Mouse (Mus musculus): ENCODE measurements around the gene Rcan1. TPM values are rescaled to one million over a fixed set of nuclear protein-coding genes. Genes with fewer than 3 reads are reported as not detected.

Rcan1 gene
- polyA plus RNA-seq, 1 experiment from 2014 or later, result 32.3 TPM

DNA sequence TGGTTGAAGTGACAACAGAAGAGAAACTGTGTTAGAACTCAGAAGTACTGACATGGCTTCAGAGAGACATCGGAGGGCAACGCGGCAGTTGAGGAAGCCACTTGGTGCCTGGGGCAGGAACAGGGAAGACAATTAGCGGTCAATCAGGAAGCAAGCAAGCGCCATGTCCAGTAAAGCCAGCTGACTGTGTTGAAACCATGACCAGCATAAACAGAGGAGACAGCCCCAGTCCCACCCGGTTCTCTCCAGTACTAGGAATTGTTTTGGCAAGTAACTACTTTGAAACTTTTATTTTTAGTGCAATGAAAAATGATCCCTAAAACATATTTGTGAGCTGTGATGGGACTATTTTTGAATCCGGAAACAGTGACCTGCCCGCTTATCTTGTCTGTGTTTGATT lies 39.9 kb downstream of the Rcan1 start:
- Histone ChIP-seq H3K4me3 (replicated peaks) (no peak overlapping the region), H3K9ac (replicated peaks) (no peak overlapping the region), H3K36me3 (peaks cover 9% of the 10 kb centered on the region; the same call in 1 of the 2 replicates), H3K4me1 (replicated peaks) (peaks cover 31% of the 10 kb centered on the region), H3K27me3 (no peaks in the 10 kb centered on the region), H3K9me3 (no peaks in the 10 kb centered on the region), H3K4me2 (no peak overlapping the region), H3K27ac (no peak overlapping the region)
- 92% methylated on average over 8 of the region's 8 CpGs for WGBS
- ATAC-seq (ENCODE audit: insufficient number of reproducible peaks, insufficient read depth, low FRiP score, low TSS enrichment, low read depth), result no peak

DNA sequence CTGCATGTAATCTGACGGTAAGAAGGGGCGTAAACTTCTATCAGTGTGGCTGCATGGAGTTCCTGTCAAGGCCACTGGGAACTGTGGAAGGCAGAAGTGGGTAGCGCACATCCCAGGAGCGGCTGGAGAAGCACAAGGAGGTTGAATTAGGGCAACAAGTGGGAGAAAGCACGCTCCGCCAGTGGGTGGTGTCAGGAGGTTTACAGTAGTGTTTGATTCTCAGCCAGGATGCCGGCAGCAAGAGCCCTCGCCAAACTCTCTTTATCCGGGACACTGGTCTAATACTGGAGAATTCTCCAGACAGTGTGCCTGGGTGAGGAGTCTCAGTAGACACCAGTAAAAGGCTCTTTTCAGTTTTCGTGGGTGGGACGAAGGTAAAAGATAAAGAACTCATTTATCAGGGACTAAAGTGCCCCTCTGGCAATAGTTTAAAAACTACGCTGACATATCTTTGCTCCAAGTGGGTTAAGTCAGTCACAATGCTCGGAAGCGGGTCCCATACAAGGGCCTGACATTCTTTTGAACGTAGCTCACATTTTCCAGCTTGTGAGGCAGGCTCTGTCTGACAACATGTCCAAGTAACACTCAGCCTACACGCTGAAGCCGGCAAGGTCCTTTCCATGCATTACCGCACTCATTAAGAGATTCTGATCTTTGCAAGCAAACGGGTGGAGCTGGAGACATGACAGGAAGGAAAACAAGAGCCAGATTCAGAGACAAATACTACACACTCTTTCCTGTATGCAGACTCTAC lies 42.3 kb downstream of the Rcan1 start:
- no peak overlapping the region for H3K9ac ChIP-seq (replicated peaks)
- H3K4me3 ChIP-seq (replicated peaks), result no peak overlapping the region
- WGBS, result 66% methylated on average over 19 of the region's 19 CpGs
- H3K27me3 ChIP-seq, result no peaks in the 10 kb centered on the region
- no peak overlapping the region for H3K4me2 ChIP-seq
- no peak for ATAC-seq (ENCODE audit: insufficient number of reproducible peaks, insufficient read depth, low FRiP score, low TSS enrichment, low read depth)
- peaks cover 5% of the 10 kb centered on the region; the same call in 1 of the 2 replicates for H3K36me3 ChIP-seq
- H3K9me3 ChIP-seq, result no peaks in the 10 kb centered on the region
- peak overlapping the region; percentile 50; the same call in 1 of the 2 replicates for H3K27ac ChIP-seq
- peaks cover 48% of the 10 kb centered on the region for H3K4me1 ChIP-seq (replicated peaks)

DNA sequence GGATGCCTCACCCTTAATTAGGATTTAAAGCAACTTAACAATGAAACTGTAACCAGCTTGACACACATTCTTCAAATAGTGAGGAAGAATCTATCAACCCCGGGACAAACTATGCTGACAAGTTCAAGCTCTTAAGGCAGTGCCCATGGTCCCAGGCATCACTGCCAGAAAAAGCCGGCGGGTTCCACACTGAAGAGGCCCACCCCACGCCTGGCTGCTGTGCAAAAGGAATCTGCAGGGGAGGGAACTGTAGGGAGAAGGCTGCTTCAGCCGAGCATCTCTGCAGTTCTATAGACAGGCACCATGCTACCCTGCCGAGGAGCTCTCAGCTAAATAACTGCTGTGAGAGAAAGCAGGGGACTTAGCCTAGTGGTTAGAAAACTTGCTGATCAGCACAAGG lies 44.0 kb downstream of the Rcan1 start:
- H3K27me3 ChIP-seq, result no peaks in the 10 kb centered on the region
- no peak overlapping the region for H3K4me2 ChIP-seq
- H3K36me3 ChIP-seq, result peaks cover 5% of the 10 kb centered on the region; the same call in 1 of the 2 replicates
- 58% methylated on average over 6 of the region's 6 CpGs for WGBS
- no peak overlapping the region for H3K9ac ChIP-seq (replicated peaks)
- no peaks in the 10 kb centered on the region for H3K9me3 ChIP-seq
- no peak for ATAC-seq (ENCODE audit: insufficient number of reproducible peaks, insufficient read depth, low FRiP score, low TSS enrichment, low read depth)
- H3K4me1 ChIP-seq (replicated peaks), result peaks cover 64% of the 10 kb centered on the region
- no peak overlapping the region for H3K4me3 ChIP-seq (replicated peaks)
- no peak overlapping the region for H3K27ac ChIP-seq

GRCm38 (mm10) chr16:92425875-92426274 lies 44.8 kb downstream of the Rcan1 start:
- Histone ChIP-seq H3K4me3 (replicated peaks) (no peak overlapping the region), H3K4me2 (no peak overlapping the region), H3K4me1 (replicated peaks) (peaks cover 73% of the 10 kb centered on the region), H3K27me3 (no peaks in the 10 kb centered on the region), H3K9me3 (no peaks in the 10 kb centered on the region), H3K9ac (replicated peaks) (no peak overlapping the region), H3K36me3 (no peaks in the 10 kb centered on the region), H3K27ac (no peak overlapping the region)
- 68% methylated on average over 11 of the region's 11 CpGs for WGBS
- no peak for ATAC-seq (ENCODE audit: insufficient number of reproducible peaks, insufficient read depth, low FRiP score, low TSS enrichment, low read depth)

DNA sequence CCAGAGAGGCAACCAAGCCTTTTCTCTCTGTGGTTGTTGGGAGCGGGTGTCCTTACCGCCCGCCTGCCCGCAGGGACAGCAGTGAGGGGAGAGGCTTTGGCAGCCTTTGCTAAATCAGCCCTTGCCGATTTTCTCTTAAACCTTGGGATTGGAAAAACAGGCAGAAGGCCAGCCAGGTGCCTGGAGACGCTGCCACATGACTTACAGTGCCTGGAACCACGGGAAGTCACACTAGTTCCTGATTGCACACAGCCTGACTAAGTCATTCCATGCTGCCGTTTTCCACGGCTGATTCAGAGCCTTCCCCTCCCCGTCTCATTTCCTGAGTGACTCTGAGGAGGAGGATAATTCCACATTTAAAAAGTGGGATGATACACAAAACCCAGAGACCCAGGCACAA lies 47.3 kb downstream of the Rcan1 start:
- peak overlapping the region; percentile 88 for H3K27ac ChIP-seq
- 28% methylated on average over 10 of the region's 10 CpGs for WGBS
- H3K9ac ChIP-seq (replicated peaks), result no peak overlapping the region
- no peaks in the 10 kb centered on the region for H3K36me3 ChIP-seq
- 0 out of 2 replicates have a peak overlapping the region, but pooled peaks have one; percentile 9 for H3K4me3 ChIP-seq (replicated peaks)
- peaks cover 62% of the 10 kb centered on the region for H3K4me1 ChIP-seq (replicated peaks)
- peak overlapping the region; percentile 42 for H3K4me2 ChIP-seq
- no peaks in the 10 kb centered on the region for H3K27me3 ChIP-seq
- ATAC-seq (ENCODE audit: insufficient number of reproducible peaks, insufficient read depth, low FRiP score, low TSS enrichment, low read depth), result 0 out of 2 replicates have a peak, but pooled peaks have one; percentile 18
- no peaks in the 10 kb centered on the region for H3K9me3 ChIP-seq

DNA sequence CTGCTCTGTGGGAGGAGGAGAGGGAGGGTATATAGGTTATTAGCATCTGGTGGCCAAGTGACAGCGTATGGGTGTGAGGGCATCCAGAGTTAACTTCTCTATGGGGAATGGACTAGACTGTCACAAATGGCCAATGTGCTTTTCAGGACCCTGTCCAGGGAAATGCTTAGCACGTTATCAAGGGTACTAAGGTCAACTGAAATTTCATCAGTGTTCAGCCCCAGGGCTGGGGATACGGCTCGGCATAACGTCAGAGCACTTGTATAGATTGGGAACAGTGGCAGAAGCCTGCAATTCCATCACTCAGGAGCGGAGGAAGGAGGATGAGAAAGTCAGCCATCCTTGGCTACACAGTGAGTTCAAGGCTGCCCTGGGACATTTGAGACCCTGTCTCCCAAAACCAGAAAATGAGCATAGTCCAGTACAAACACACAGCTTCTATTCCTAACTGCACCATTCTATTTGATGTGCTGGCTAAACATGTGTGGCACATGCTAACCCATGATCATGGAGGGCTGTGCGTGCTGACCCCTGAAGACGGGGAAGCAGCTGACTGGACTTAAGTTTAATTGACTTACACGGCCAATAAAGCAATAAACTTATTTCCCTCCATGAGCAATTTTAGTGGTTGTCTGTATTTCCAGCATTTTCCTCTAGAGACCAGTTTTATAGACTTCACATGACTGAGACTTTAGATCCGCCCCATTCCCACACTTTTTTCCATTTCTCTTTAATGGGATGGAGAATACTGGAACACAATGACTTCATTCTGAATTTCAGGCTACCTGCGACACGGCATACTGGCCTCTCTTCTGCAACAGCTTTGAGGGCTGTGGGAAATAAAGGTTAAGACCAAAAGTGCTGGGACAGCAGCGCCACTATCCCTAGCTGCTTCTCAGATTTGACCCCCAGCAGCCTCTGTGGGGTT lies 48.0 kb downstream of the Rcan1 start:
- peaks cover 56% of the 10 kb centered on the region for H3K4me1 ChIP-seq (replicated peaks)
- 0 out of 2 replicates have a peak, but pooled peaks have one; percentile 13 for ATAC-seq (ENCODE audit: insufficient number of reproducible peaks, insufficient read depth, low FRiP score, low TSS enrichment, low read depth)
- H3K27me3 ChIP-seq, result no peaks in the 10 kb centered on the region
- peak overlapping the region; percentile 88 for H3K27ac ChIP-seq
- peak overlapping the region; percentile 42 for H3K4me2 ChIP-seq
- H3K36me3 ChIP-seq, result peaks cover 2% of the 10 kb centered on the region; the same call in 1 of the 2 replicates
- H3K9ac ChIP-seq (replicated peaks), result no peak overlapping the region
- H3K9me3 ChIP-seq, result no peaks in the 10 kb centered on the region
- 58% methylated on average over 13 of the region's 13 CpGs for WGBS
- no peak overlapping the region for H3K4me3 ChIP-seq (replicated peaks)

GRCm38 (mm10) chr16:92421147-92421934 lies 49.3 kb downstream of the Rcan1 start:
- peaks cover 49% of the 10 kb centered on the region for H3K4me1 ChIP-seq (replicated peaks)
- H3K4me3 ChIP-seq (replicated peaks), result no peak overlapping the region
- H3K9me3 ChIP-seq, result no peaks in the 10 kb centered on the region
- no peaks in the 10 kb centered on the region for H3K27me3 ChIP-seq
- no peak for ATAC-seq (ENCODE audit: insufficient number of reproducible peaks, insufficient read depth, low FRiP score, low TSS enrichment, low read depth)
- WGBS, result 73% methylated on average over 13 of the region's 13 CpGs
- no peak overlapping the region for H3K4me2 ChIP-seq
- H3K36me3 ChIP-seq, result peaks cover 4% of the 10 kb centered on the region; the same call in 1 of the 2 replicates
- no peak overlapping the region for H3K9ac ChIP-seq (replicated peaks)
- no peak overlapping the region for H3K27ac ChIP-seq

- Histone ChIP-seq H3K27me3 (no peaks in the 10 kb centered on the region), H3K36me3 (peaks cover 4% of the 10 kb centered on the region; the same call in 1 of the 2 replicates), H3K27ac (no peak overlapping the region), H3K9me3 (no peaks in the 10 kb centered on the region), H3K4me1 (replicated peaks) (peaks cover 46% of the 10 kb centered on the region), H3K4me2 (no peak overlapping the region), H3K4me3 (replicated peaks) (no peak overlapping the region), H3K9ac (replicated peaks) (no peak overlapping the region)
- no peak for ATAC-seq (ENCODE audit: insufficient number of reproducible peaks, insufficient read depth, low FRiP score, low TSS enrichment, low read depth)
- 92% methylated on average over 5 of the region's 5 CpGs for WGBS
These were observed 50.0 kb downstream of the Rcan1 start for GRCm38 (mm10) chr16:92420641-92421040.

- no peak overlapping the region for H3K27ac ChIP-seq
- ATAC-seq (ENCODE audit: insufficient number of reproducible peaks, insufficient read depth, low FRiP score, low TSS enrichment, low read depth), result no peak
- WGBS, result 94% methylated on average over 12 of the region's 12 CpGs
These were observed 51.6 kb downstream of the Rcan1 start for GRCm38 (mm10) chr16:92419099-92419498.

DNA sequence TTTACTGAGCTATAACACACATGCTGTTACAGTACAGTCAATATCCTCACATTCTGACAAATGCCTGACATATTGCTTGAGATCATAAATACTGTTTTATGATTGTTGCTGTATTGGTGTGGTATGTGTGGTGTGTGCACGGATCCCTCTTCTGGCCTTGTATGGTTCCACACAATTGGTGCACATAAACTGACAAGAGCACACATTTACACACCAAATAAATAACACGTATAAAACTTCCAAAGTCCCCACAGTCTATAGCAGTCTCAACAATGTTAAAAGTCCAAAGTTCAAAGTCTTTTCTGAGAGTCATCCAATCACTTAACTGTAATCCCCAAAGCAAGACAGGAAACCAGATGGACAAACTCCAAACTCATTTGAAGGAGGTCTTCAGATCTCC lies 53.4 kb downstream of the Rcan1 start:
- Histone ChIP-seq H3K27me3 (no peaks in the 10 kb centered on the region), H3K4me3 (replicated peaks) (no peak overlapping the region), H3K9me3 (no peaks in the 10 kb centered on the region), H3K36me3 (peaks cover 4% of the 10 kb centered on the region; the same call in 1 of the 2 replicates), H3K9ac (replicated peaks) (no peak overlapping the region), H3K4me2 (no peak overlapping the region), H3K27ac (no peak overlapping the region), H3K4me1 (replicated peaks) (peaks cover 33% of the 10 kb centered on the region)
- ATAC-seq (ENCODE audit: insufficient number of reproducible peaks, insufficient read depth, low FRiP score, low TSS enrichment, low read depth), result no peak
- WGBS, result 87% methylated on average over 2 of the region's 2 CpGs

More at GRCm38 (mm10) chr16:92419099-92419498, 51.6 kb downstream of the Rcan1 start:
- H3K4me3 ChIP-seq (replicated peaks), result no peak overlapping the region
- H3K9me3 ChIP-seq, result no peaks in the 10 kb centered on the region
- peaks cover 38% of the 10 kb centered on the region for H3K4me1 ChIP-seq (replicated peaks)
- no peak overlapping the region for H3K4me2 ChIP-seq
- H3K9ac ChIP-seq (replicated peaks), result no peak overlapping the region
- H3K36me3 ChIP-seq, result peaks cover 4% of the 10 kb centered on the region; the same call in 1 of the 2 replicates
- H3K27me3 ChIP-seq, result no peaks in the 10 kb centered on the region
